Mouse (Mus musculus) intestine, embryonic 15.5 days (tissue): ENCODE measurements at regions not wholly inside any gene's neighbourhood (a gene's known extent, or its start where the extent isn't known, plus 50 kb on each side); places are given as distances from the start of the nearest gene placed in this dataset.
"Not testable (repeated sequence)": the region's sequence is repeated elsewhere in the genome, so short reads cannot be mapped to it uniquely, and the experiment has no call there.

ENCODE experiments used
- ATAC-seq: fragments of 200-750 bp; cut with Nextera tagmentation; 2 replicates; pipeline ENCODE4 v1.8.0; 2017; ENCODE audit warnings: moderate TSS enrichment, moderate library complexity
- H3K27ac ChIP-seq: fragments of 300-500 bp; sonication (generic); 2 replicates; pipeline ENCODE4 v1.5.1; 2015; ENCODE audit warnings: mild to moderate bottlenecking, inconsistent platforms
- H3K27me3 ChIP-seq: fragments of 300-500 bp; sonication (generic); replicated peaks from 2 replicates; pipeline ENCODE4 v1.6.1; 2015; ENCODE audit warnings: inconsistent platforms
- H3K36me3 ChIP-seq: fragments of 300-500 bp; sonication (generic); 2 replicates; pipeline ENCODE4 v1.6.1; 2015; ENCODE audit warnings: inconsistent platforms
- H3K4me1 ChIP-seq: fragments of 300-500 bp; sonication (generic); replicated peaks from 2 replicates; pipeline ENCODE4 v1.6.1; 2015; ENCODE audit warnings: inconsistent platforms
- H3K4me2 ChIP-seq: fragments of 300-500 bp; sonication (generic); replicated peaks from 2 replicates; pipeline ENCODE4 v1.6.1; 2015; ENCODE audit warnings: mild to moderate bottlenecking, inconsistent platforms
- H3K4me3 ChIP-seq: fragments of 300-500 bp; sonication (generic); replicated peaks from 2 replicates; pipeline ENCODE4 v1.5.1; 2015; ENCODE audit warnings: inconsistent platforms
- H3K9ac ChIP-seq: fragments of 300-500 bp; sonication (generic); 2 replicates; pipeline ENCODE4 v1.6.1; 2015; ENCODE audit warnings: inconsistent platforms
- H3K9me3 ChIP-seq: fragments of 300-500 bp; sonication (generic); 2 replicates; pipeline ENCODE4 v1.6.1; 2016; ENCODE audit warnings: inconsistent platforms
- WGBS: fragments of 180-500 bp; shearing (Covaris S2); methylation state at CpG from one replicate; pipeline ENCODE4 v1.1.7; 2015; 5-methylcytosine and 5-hydroxymethylcytosine counted together

DNA sequence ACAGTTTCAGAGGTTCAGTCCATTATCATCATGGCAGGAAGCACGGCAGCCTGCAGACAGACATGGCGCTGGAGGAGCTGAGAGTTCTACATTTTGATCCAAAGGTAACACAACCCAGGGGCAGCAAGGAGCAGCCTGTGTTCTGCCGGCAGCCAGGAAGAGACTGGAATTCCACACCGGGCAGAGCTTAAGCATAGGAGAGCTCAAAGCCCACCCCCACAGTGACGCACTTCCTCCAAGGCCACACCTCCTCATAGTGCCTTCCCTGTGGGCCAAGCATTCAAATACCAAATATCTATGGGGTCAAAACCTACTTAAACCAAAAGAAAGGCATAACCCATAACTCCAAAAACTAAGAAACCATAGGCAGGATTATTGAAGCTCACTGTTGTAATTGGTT lies 149.4 kb upstream of the Ajap1 start:
- Histone ChIP-seq H3K36me3 (no peaks in the 10 kb centered on the region), H3K27ac (no peak overlapping the region), H3K4me2 (no peak overlapping the region), H3K27me3 (no peaks in the 10 kb centered on the region), H3K9ac (no peak overlapping the region), H3K4me3 (no peak overlapping the region), H3K4me1 (no peaks in the 10 kb centered on the region), H3K9me3 (no peaks in the 10 kb centered on the region)
- no peak for ATAC-seq
- 94% methylated on average over 5 of the region's 5 CpGs for WGBS

- H3K9ac ChIP-seq: no peak overlapping the region
- WGBS: 87% methylated on average over 19 of the region's 19 CpGs
- ATAC-seq: no peak
- no peaks in the 10 kb centered on the region for H3K9me3 ChIP-seq
- H3K27me3 ChIP-seq: no peaks in the 10 kb centered on the region
- no peak overlapping the region for H3K4me2 ChIP-seq
- no peak overlapping the region for H3K27ac ChIP-seq
- no peak overlapping the region for H3K4me3 ChIP-seq
- no peaks in the 10 kb centered on the region for H3K36me3 ChIP-seq
- H3K4me1 ChIP-seq: no peaks in the 10 kb centered on the region
Observed at GRCm38 (mm10) chr4:153632551-153632950, 149.9 kb upstream of the Ajap1 start.

DNA sequence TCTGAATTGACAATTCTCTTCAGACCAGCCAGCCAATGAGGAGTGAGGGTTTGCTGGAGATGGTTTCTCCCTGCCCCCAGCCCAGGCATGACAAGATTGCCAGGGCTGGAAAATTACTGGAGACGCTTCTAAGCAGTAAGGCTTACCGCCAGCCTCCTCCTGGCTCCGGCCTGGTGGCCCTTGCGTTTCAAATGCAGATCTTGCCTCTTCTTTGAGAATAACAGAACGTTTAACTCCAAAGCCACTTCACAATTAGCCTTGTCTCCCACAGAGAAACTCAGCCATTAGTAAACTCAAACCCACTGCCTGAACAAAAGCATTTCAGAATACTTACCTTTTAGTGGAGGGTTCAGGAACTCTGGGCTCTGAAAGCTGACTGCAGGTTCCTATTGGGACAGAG lies 150.6 kb upstream of the Ajap1 start:
- Histone ChIP-seq H3K4me3 (no peak overlapping the region), H3K4me2 (no peak overlapping the region), H3K9ac (no peak overlapping the region), H3K9me3 (no peaks in the 10 kb centered on the region), H3K27ac (no peak overlapping the region), H3K36me3 (no peaks in the 10 kb centered on the region), H3K27me3 (no peaks in the 10 kb centered on the region), H3K4me1 (no peaks in the 10 kb centered on the region)
- no peak for ATAC-seq
- 36% methylated on average over 5 of the region's 5 CpGs for WGBS

GRCm38 (mm10) chr4:153634221-153634881 lies 151.7 kb upstream of the Ajap1 start:
- Histone ChIP-seq H3K27ac (no peak overlapping the region), H3K4me3 (no peak overlapping the region), H3K27me3 (no peaks in the 10 kb centered on the region), H3K9me3 (no peaks in the 10 kb centered on the region), H3K9ac (no peak overlapping the region), H3K36me3 (no peaks in the 10 kb centered on the region), H3K4me2 (no peak overlapping the region), H3K4me1 (no peaks in the 10 kb centered on the region)
- no peak for ATAC-seq
- WGBS: 45% methylated on average over 15 of the region's 15 CpGs

GRCm38 (mm10) chr4:153637989-153638388 lies 155.4 kb upstream of the Ajap1 start:
- Histone ChIP-seq H3K36me3 (no peaks in the 10 kb centered on the region), H3K4me3 (no peak overlapping the region), H3K9me3 (no peaks in the 10 kb centered on the region), H3K4me1 (no peaks in the 10 kb centered on the region), H3K27me3 (no peaks in the 10 kb centered on the region), H3K27ac (no peak overlapping the region), H3K4me2 (no peak overlapping the region), H3K9ac (no peak overlapping the region)
- WGBS: 0% methylated on average over 1 of the region's 1 CpGs
- ATAC-seq: no peak

DNA sequence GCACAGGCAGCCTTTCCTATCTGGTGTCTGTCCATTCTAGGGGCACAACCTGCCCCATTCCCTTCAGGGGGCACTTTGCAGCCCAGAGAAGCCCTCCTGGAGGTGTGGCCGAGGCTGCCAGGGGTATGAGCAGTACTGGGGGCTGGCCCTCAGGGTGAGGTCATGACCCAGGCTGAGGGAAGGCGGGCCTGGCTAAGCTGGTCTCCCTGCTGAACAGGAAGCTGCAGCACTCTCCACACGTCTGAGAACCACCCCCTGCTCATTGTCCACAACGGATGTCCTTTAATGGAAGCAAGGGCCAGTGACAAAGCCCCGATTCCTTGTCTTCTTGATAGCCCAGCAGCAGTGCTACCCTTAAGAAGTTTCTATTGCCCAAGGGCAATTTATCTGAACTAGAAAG lies 169.2 kb upstream of the Ajap1 start:
- 4% methylated on average over 5 of the region's 5 CpGs for WGBS
- ATAC-seq: no peak
- Histone ChIP-seq H3K4me2 (no peak overlapping the region), H3K36me3 (no peaks in the 10 kb centered on the region), H3K27ac (no peak overlapping the region), H3K4me1 (no peaks in the 10 kb centered on the region), H3K9me3 (no peaks in the 10 kb centered on the region), H3K9ac (no peak overlapping the region), H3K4me3 (no peak overlapping the region), H3K27me3 (no peaks in the 10 kb centered on the region)

DNA sequence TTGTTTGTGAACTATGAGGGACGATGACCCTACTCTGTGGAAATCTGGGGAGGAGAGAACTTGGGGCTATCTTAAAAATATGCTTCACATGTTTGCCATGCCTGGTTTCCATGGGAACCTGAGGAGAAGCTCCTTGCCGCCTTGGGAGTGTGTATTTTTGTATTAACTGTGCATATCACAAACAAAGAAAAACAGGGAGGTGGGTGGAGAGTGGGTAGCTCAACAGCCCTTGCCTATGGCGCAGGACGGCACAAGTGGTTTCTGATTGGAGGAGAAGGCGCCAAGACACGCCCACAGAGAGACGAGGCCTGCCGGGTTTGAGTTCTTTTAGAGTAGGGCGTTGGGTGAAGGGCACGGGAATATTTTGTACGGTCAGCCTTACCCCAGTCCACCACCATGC lies 170.2 kb upstream of the Ajap1 start:
- Histone ChIP-seq H3K9ac (no peak overlapping the region), H3K4me1 (no peaks in the 10 kb centered on the region), H3K36me3 (no peaks in the 10 kb centered on the region), H3K27ac (no peak overlapping the region), H3K9me3 (no peaks in the 10 kb centered on the region), H3K4me2 (no peak overlapping the region), H3K4me3 (no peak overlapping the region), H3K27me3 (no peaks in the 10 kb centered on the region)
- ATAC-seq: no peak
- 83% methylated on average over 11 of the region's 11 CpGs for WGBS

DNA sequence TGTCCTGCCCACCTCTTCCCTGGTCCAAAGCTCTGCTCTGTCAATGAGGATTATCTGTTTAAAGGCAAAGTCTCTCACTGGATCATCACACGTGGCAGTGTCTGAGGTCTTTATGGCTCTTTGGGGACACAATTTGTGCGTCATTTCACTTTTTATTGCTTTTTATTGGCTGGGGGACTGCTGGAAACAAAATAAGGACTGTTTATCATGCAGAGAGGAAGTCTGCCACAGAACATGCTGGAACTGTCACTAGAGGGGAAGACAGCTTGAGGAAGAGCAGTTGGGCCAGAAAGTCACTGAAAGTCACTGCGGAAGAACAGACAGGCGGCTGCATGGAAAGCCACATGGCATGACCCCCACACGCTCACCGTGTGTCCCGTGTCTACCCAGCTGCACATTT lies 180.1 kb upstream of the Ajap1 start:
- no peak for ATAC-seq
- Histone ChIP-seq H3K27ac (no peak overlapping the region), H3K4me3 (no peak overlapping the region), H3K27me3 (no peaks in the 10 kb centered on the region), H3K4me2 (no peak overlapping the region), H3K9me3 (no peaks in the 10 kb centered on the region), H3K4me1 (no peaks in the 10 kb centered on the region), H3K9ac (no peak overlapping the region), H3K36me3 (no peaks in the 10 kb centered on the region)
- WGBS: 62% methylated on average over 7 of the region's 7 CpGs

GRCm38 (mm10) chr4:153666626-153667236 lies 184.1 kb upstream of the Ajap1 start:
- ATAC-seq, H3K27me3 ChIP-seq, H3K4me1 ChIP-seq, H3K9me3 ChIP-seq, H3K9ac ChIP-seq, H3K27ac ChIP-seq, H3K36me3 ChIP-seq, H3K4me3 ChIP-seq, H3K4me2 ChIP-seq: not testable (repeated sequence)
- WGBS: 67% methylated on average over 6 of the region's 6 CpGs

- H3K27me3 ChIP-seq: no peaks in the 10 kb centered on the region
- H3K4me2 ChIP-seq: no peak overlapping the region
- H3K27ac ChIP-seq: no peak overlapping the region
- no peak overlapping the region for H3K9ac ChIP-seq
- no peak for ATAC-seq
- 77% methylated on average over 4 of the region's 4 CpGs for WGBS
- no peaks in the 10 kb centered on the region for H3K36me3 ChIP-seq
- H3K4me3 ChIP-seq: no peak overlapping the region
- no peaks in the 10 kb centered on the region for H3K4me1 ChIP-seq
- H3K9me3 ChIP-seq: no peaks in the 10 kb centered on the region
Observed at GRCm38 (mm10) chr4:153669070-153669469, 186.5 kb upstream of the Ajap1 start.

- no peak overlapping the region for H3K9ac ChIP-seq
- no peaks in the 10 kb centered on the region for H3K27me3 ChIP-seq
- WGBS: 80% methylated on average over 13 of the region's 13 CpGs
- H3K4me2 ChIP-seq: no peak overlapping the region
- no peaks in the 10 kb centered on the region for H3K36me3 ChIP-seq
- no peak for ATAC-seq
- no peaks in the 10 kb centered on the region for H3K4me1 ChIP-seq
- H3K9me3 ChIP-seq: no peaks in the 10 kb centered on the region
- no peak overlapping the region for H3K4me3 ChIP-seq
- H3K27ac ChIP-seq: no peak overlapping the region
Observed at GRCm38 (mm10) chr4:153670216-153670615, 187.6 kb upstream of the Ajap1 start.

DNA sequence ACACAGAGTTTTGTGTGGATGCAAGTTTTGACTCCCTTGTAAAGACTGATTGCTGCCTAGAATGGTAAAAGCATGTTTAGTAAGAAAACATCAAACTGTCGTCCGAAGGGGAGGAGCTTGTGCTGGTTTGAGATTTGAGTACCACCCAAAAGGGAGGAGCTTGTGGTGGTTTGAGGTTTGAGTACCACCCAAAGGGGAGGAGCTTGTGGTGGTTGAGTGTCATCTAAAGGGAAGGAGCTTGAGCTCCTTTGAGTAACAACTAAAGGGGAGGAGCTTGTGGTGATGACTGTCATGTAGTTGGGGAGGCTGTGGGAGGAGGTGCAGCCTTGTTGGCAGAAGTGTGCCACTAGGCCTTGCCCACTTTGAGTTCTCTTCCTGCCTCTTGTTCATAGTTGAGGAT lies 192.8 kb upstream of the Ajap1 start:
- Histone ChIP-seq H3K9me3 (no peaks in the 10 kb centered on the region), H3K36me3 (no peaks in the 10 kb centered on the region), H3K27me3 (no peaks in the 10 kb centered on the region), H3K9ac (no peak overlapping the region), H3K27ac (no peak overlapping the region), H3K4me1 (no peaks in the 10 kb centered on the region), H3K4me3 (no peak overlapping the region), H3K4me2 (no peak overlapping the region)
- no peak for ATAC-seq
- WGBS: 83% methylated on average over 2 of the region's 2 CpGs

DNA sequence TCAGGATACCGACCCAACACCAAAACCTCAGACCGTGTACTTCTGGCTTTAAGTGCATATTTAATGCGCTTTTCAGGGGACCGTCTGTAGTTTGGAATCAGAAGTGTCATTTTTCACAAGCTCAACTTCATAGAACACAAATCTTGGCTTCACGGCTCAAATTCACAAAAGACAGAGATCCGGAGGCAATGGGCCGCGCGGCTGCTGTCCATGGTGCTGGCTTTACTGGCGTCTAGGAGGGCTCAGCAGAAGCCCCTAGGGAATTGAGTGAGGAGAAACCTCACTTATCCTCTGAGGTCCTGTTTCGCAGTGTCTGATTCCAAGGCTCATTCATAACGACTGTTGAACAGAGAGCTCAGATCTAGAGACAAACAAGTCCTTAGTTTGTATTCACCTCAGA lies 196.5 kb upstream of the Ajap1 start:
- Histone ChIP-seq H3K4me2 (no peak overlapping the region), H3K4me1 (no peaks in the 10 kb centered on the region), H3K4me3 (no peak overlapping the region), H3K9ac (no peak overlapping the region), H3K36me3 (no peaks in the 10 kb centered on the region), H3K27ac (no peak overlapping the region), H3K27me3 (no peaks in the 10 kb centered on the region), H3K9me3 (no peaks in the 10 kb centered on the region)
- ATAC-seq: no peak
- WGBS: 32% methylated on average over 12 of the region's 12 CpGs
